Mouse (Mus musculus) kidney, adult 2 months (tissue): ENCODE data around the gene Ppp1r32.

Experiments
- CTCF ChIP-seq: fragments of 200-500 bp; conservative IDR thresholded peaks from 2 replicates; pipeline ENCODE4 v1.5.1; 2011; ENCODE audit warnings: low read depth, mild to moderate bottlenecking, control low read depth, low read length, moderate library complexity, mixed read lengths; ENCODE audit not compliant: insufficient read depth, insufficient read length
- POLR2A ChIP-seq: fragments of 200-500 bp; IDR thresholded peaks from one replicate; pipeline ENCODE4 v1.6.1; 2011; ENCODE audit warnings: low read depth, low read length, control low read depth

DNA sequence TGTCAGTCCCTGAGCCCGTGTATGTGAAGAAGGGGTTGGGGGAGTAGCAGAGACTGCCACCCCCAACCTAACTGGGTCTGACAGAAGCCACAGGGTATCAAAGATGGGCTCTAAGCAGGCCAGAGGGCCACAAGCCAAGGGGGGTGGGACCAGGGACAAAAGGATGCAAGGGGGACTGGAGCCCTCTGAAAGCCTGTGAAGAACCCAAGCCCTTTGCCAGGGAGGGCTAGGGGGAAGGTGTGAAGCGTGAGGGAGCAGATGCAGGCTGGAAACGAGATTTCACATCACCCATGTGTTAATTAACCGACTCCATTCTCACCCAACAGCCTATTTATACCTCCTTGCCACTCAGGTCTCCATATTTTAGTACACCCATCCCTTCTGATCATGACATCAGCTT, 50.9 kb downstream of the Ppp1r32 start:
- no peak for TF ChIP-seq CTCF
- no peak for TF ChIP-seq POLR2A
